ENCODE assay signal across 13 mouse cellular contexts in the genomic region with DNA sequence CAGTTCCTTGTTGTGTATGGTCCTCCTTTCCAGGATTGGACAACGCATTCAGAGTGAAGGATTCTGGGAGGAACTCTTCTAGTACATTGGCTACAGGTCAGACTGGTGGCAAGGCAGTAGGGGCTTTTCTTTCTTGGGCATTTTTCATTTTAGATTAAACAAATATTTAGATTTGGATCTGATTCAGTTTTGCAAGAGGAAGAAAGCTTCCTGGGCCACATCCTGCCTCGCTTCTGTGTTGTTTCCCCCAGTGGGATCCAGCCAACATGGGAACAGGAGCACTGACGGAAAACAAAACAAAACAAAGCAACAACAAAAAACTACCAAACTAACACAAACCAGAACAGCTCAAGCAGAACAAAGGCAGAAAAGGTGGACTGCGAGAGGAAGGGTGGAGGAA.
"Had no signal": no experiment of that assay in that cellular context is flagged by ENCODE, and none has a peak within 500 bp of the region (broad histone marks: within the 10 kb centered on the region; RNA-seq: fewer than 3 reads in every experiment).

No protein-coding gene starts in this region.

- H3K27me3 ChIP-seq: hindbrain, embryonic 15.5 days; limb, embryonic 13.5 days; midbrain, embryonic 15.5 days; neural tube, embryonic 12.5 days had no signal

- DNase-seq: kidney, adult 18-20 months; kidney, postnatal 25 days; retina, postnatal 1 day; right cerebral cortex, postnatal 4 days; spleen, adult 18-20 months; thymus, adult 18-20 months; thymus, postnatal 14 days had no signal

- H3K4me2 ChIP-seq: hindbrain, embryonic 15.5 days; limb, embryonic 13.5 days; midbrain, embryonic 15.5 days; neural tube, embryonic 12.5 days had no signal

- H3K9me3 ChIP-seq: hindbrain, embryonic 15.5 days; limb, embryonic 13.5 days; midbrain, embryonic 10.5 days; midbrain, embryonic 15.5 days; neural tube, embryonic 12.5 days had no signal

- H3K36me3 ChIP-seq: hindbrain, embryonic 15.5 days; limb, embryonic 13.5 days; midbrain, embryonic 10.5 days; midbrain, embryonic 15.5 days; neural tube, embryonic 12.5 days had no signal

- H3K4me3 ChIP-seq: hindbrain, embryonic 15.5 days; limb, embryonic 13.5 days; midbrain, embryonic 10.5 days; midbrain, embryonic 15.5 days; neural tube, embryonic 12.5 days had no signal

- H3K9ac ChIP-seq: hindbrain, embryonic 15.5 days; limb, embryonic 13.5 days; liver, embryonic 14.5 days; midbrain, embryonic 15.5 days; neural tube, embryonic 12.5 days had no signal

- ATAC-seq: midbrain, embryonic 15.5 days had no signal

- H3K27ac ChIP-seq: hindbrain, embryonic 15.5 days; limb, embryonic 13.5 days; liver, embryonic 14.5 days; midbrain, embryonic 10.5 days; midbrain, embryonic 15.5 days; neural tube, embryonic 12.5 days had no signal
